Mouse (Mus musculus): ENCODE results near the gene Cyb561d2. TPM values are rescaled to one million over a fixed set of nuclear protein-coding genes. Genes with fewer than 3 reads are reported as not detected.

Cyb561d2 gene
- polyA plus RNA-seq, 1 experiment from 2014 or later: 17.7 TPM

GRCm38 (mm10) chr9:107512326-107512725, 29.7 kb downstream of the Cyb561d2 start:
- no peaks in the 10 kb centered on the region for H3K36me3 ChIP-seq
- peaks cover 30% of the 10 kb centered on the region for H3K4me1 ChIP-seq
- no peak overlapping the region for H3K27ac ChIP-seq (replicated peaks)
- H3K4me2 ChIP-seq: no peak overlapping the region
- no peak overlapping the region for H3K9ac ChIP-seq
- WGBS: 81% methylated on average over 16 of the region's 16 CpGs
- ATAC-seq (ENCODE audit: extremely low read depth, insufficient number of reproducible peaks, low FRiP score, low TSS enrichment): no peak
- peaks cover 26% of the 10 kb centered on the region; the same call in 1 of the 2 replicates for H3K27me3 ChIP-seq (replicated peaks)
- H3K4me3 ChIP-seq: no peak overlapping the region
- H3K9me3 ChIP-seq: no peaks in the 10 kb centered on the region

GRCm38 (mm10) chr9:107511436-107511835, 30.6 kb downstream of the Cyb561d2 start:
- no peak overlapping the region for H3K27ac ChIP-seq (replicated peaks)
- peaks cover 36% of the 10 kb centered on the region for H3K4me1 ChIP-seq
- no peak overlapping the region for H3K4me3 ChIP-seq
- peaks cover 28% of the 10 kb centered on the region; the same call in 1 of the 2 replicates for H3K27me3 ChIP-seq (replicated peaks)
- no peaks in the 10 kb centered on the region for H3K36me3 ChIP-seq
- H3K4me2 ChIP-seq: no peak overlapping the region
- 42% methylated on average over 8 of the region's 8 CpGs for WGBS
- H3K9ac ChIP-seq: peak overlapping the region; percentile 47; the same call in 1 of the 2 replicates
- ATAC-seq (ENCODE audit: extremely low read depth, insufficient number of reproducible peaks, low FRiP score, low TSS enrichment): no peak
- no peaks in the 10 kb centered on the region for H3K9me3 ChIP-seq

GRCm38 (mm10) chr9:107510384-107511100, 31.5 kb downstream of the Cyb561d2 start:
- WGBS: 76% methylated on average over 14 of the region's 14 CpGs
- Histone ChIP-seq H3K4me2 (no peak overlapping the region), H3K36me3 (no peaks in the 10 kb centered on the region), H3K27ac (replicated peaks) (no peak overlapping the region), H3K4me3 (no peak overlapping the region), H3K9ac (no peak overlapping the region), H3K27me3 (replicated peaks) (peaks cover 32% of the 10 kb centered on the region; the same call in 1 of the 2 replicates), H3K9me3 (no peaks in the 10 kb centered on the region), H3K4me1 (peaks cover 36% of the 10 kb centered on the region)
- ATAC-seq (ENCODE audit: extremely low read depth, insufficient number of reproducible peaks, low FRiP score, low TSS enrichment): no peak

- no peak for ATAC-seq (ENCODE audit: extremely low read depth, insufficient number of reproducible peaks, low FRiP score, low TSS enrichment)
- Histone ChIP-seq H3K27me3 (replicated peaks) (peaks cover 24% of the 10 kb centered on the region; the same call in 1 of the 2 replicates), H3K4me2 (no peak overlapping the region), H3K9me3 (no peaks in the 10 kb centered on the region), H3K27ac (replicated peaks) (no peak overlapping the region), H3K4me3 (no peak overlapping the region), H3K4me1 (peaks cover 48% of the 10 kb centered on the region), H3K36me3 (no peaks in the 10 kb centered on the region), H3K9ac (no peak overlapping the region; the same call in 1 of the 2 replicates)
- 53% methylated on average over 10 of the region's 10 CpGs for WGBS
These were observed 33.7 kb downstream of the Cyb561d2 start for GRCm38 (mm10) chr9:107508266-107508665.

- Histone ChIP-seq H3K9ac (no peak overlapping the region), H3K4me3 (no peak overlapping the region), H3K4me2 (no peak overlapping the region), H3K36me3 (no peaks in the 10 kb centered on the region), H3K27ac (replicated peaks) (no peak overlapping the region), H3K4me1 (peaks cover 44% of the 10 kb centered on the region), H3K27me3 (replicated peaks) (0 out of 2 replicates have a peak, but pooled peaks cover 13% of the 10 kb centered on the region), H3K9me3 (no peaks in the 10 kb centered on the region)
- ATAC-seq (ENCODE audit: extremely low read depth, insufficient number of reproducible peaks, low FRiP score, low TSS enrichment): no peak
- 73% methylated on average over 19 of the region's 19 CpGs for WGBS
These were observed 37.1 kb downstream of the Cyb561d2 start for GRCm38 (mm10) chr9:107504662-107505537.

GRCm38 (mm10) chr9:107502131-107502846, 39.7 kb downstream of the Cyb561d2 start:
- H3K36me3 ChIP-seq: no peaks in the 10 kb centered on the region
- peaks cover 27% of the 10 kb centered on the region for H3K4me1 ChIP-seq
- no peak overlapping the region for H3K27ac ChIP-seq (replicated peaks)
- ATAC-seq (ENCODE audit: extremely low read depth, insufficient number of reproducible peaks, low FRiP score, low TSS enrichment): no peak
- 0 out of 2 replicates have a peak, but pooled peaks cover 6% of the 10 kb centered on the region for H3K27me3 ChIP-seq (replicated peaks)
- H3K4me2 ChIP-seq: no peak overlapping the region
- H3K4me3 ChIP-seq: no peak overlapping the region
- no peak overlapping the region for H3K9ac ChIP-seq
- no peaks in the 10 kb centered on the region for H3K9me3 ChIP-seq
- 84% methylated on average over 12 of the region's 12 CpGs for WGBS

GRCm38 (mm10) chr9:107500708-107501286, 41.2 kb downstream of the Cyb561d2 start:
- no peaks in the 10 kb centered on the region for H3K9me3 ChIP-seq
- WGBS: 54% methylated on average over 3 of the region's 3 CpGs
- no peak overlapping the region for H3K4me2 ChIP-seq
- no peak overlapping the region; the same call in 1 of the 2 replicates for H3K27ac ChIP-seq (replicated peaks)
- H3K27me3 ChIP-seq (replicated peaks): no peaks in the 10 kb centered on the region
- peaks cover 22% of the 10 kb centered on the region for H3K4me1 ChIP-seq
- H3K4me3 ChIP-seq: no peak overlapping the region
- no peaks in the 10 kb centered on the region for H3K36me3 ChIP-seq
- no peak for ATAC-seq (ENCODE audit: extremely low read depth, insufficient number of reproducible peaks, low FRiP score, low TSS enrichment)
- no peak overlapping the region for H3K9ac ChIP-seq

GRCm38 (mm10) chr9:107496359-107496758, 45.6 kb downstream of the Cyb561d2 start:
- WGBS: 65% methylated on average over 3 of the region's 3 CpGs
- Histone ChIP-seq H3K4me3 (no peak overlapping the region), H3K9ac (no peak overlapping the region), H3K9me3 (no peaks in the 10 kb centered on the region), H3K27ac (replicated peaks) (no peak overlapping the region), H3K36me3 (no peaks in the 10 kb centered on the region), H3K27me3 (replicated peaks) (no peaks in the 10 kb centered on the region; the same call in 1 of the 2 replicates), H3K4me1 (peaks cover 26% of the 10 kb centered on the region), H3K4me2 (no peak overlapping the region)
- no peak for ATAC-seq (ENCODE audit: extremely low read depth, insufficient number of reproducible peaks, low FRiP score, low TSS enrichment)

GRCm38 (mm10) chr9:107494238-107494637, 47.8 kb downstream of the Cyb561d2 start:
- Histone ChIP-seq H3K36me3 (no peaks in the 10 kb centered on the region), H3K4me3 (no peak overlapping the region), H3K9me3 (no peaks in the 10 kb centered on the region), H3K4me1 (peaks cover 19% of the 10 kb centered on the region), H3K4me2 (no peak overlapping the region), H3K27ac (replicated peaks) (no peak overlapping the region), H3K9ac (no peak overlapping the region), H3K27me3 (replicated peaks) (no peaks in the 10 kb centered on the region; the same call in 1 of the 2 replicates)
- no peak for ATAC-seq (ENCODE audit: extremely low read depth, insufficient number of reproducible peaks, low FRiP score, low TSS enrichment)
- WGBS: 87% methylated on average over 12 of the region's 12 CpGs

GRCm38 (mm10) chr9:107493511-107493910, 48.5 kb downstream of the Cyb561d2 start:
- H3K27me3 ChIP-seq (replicated peaks): no peaks in the 10 kb centered on the region; the same call in 1 of the 2 replicates
- H3K4me2 ChIP-seq: no peak overlapping the region
- no peak overlapping the region for H3K4me3 ChIP-seq
- H3K9me3 ChIP-seq: no peaks in the 10 kb centered on the region
- WGBS: 9% methylated on average over 1 of the region's 1 CpGs
- ATAC-seq (ENCODE audit: extremely low read depth, insufficient number of reproducible peaks, low FRiP score, low TSS enrichment): no peak
- H3K27ac ChIP-seq (replicated peaks): no peak overlapping the region
- no peak overlapping the region for H3K9ac ChIP-seq
- peaks cover 19% of the 10 kb centered on the region for H3K4me1 ChIP-seq
- no peaks in the 10 kb centered on the region for H3K36me3 ChIP-seq

Measured in heart, embryonic 13.5 days (tissue).